Mouse (Mus musculus) urinary bladder, postnatal 25 days (tissue): ENCODE measurements around the gene Olfr1151.

Source experiments
- DNase-seq: peaks from one replicate; pipeline ENCODE4 v3.0.0; 2022; ENCODE audit warnings: low spot score

The Olfr1151 gene

DNA sequence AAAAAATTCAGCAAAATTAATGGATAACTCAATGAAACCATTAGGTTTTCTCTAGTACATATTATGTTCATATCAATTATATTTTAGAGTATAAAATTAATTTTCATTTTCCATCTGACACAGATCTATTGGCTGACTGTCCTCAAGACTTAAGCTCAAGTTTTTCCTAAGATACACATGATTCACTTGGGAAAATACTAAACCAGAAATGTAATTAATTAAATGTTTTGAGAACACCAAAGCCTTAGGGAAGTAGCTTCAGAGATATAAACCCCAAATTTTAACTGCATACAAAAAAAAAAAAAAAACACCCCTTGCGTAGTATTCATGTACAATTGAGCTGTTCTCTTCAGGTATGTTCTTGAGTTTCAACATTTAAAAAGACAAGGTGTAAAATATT lies at the start of gene Olfr1151:
Gene Olfr1151 (plus strand): TSS at position 301 of the 400 bp plus-strand sequence.
- DNase-seq = no peak

DNA sequence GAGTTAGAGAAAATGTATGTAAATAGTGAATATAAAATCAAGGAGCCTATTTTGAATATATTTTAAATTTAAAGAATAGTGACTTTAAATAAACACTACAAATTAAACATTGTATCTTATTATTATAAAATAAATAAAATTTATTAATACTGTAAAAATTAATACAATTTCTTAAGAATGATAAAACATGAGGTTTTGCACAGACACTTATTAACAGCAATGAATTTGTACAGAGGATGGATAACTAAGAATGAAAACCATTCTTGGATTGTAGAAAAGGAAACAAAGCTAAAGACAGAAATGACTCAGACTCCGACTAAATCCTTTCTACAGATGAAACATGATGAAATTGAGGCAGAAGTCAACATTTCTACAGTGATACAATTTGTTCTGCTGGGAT lies 46.1 kb upstream of the Olfr1151 start, which contains the start of gene Olfr1145:
Gene Olfr1145 (plus strand): TSS at position 301 of the 400 bp plus-strand sequence.
- DNase-seq = no peak

DNA sequence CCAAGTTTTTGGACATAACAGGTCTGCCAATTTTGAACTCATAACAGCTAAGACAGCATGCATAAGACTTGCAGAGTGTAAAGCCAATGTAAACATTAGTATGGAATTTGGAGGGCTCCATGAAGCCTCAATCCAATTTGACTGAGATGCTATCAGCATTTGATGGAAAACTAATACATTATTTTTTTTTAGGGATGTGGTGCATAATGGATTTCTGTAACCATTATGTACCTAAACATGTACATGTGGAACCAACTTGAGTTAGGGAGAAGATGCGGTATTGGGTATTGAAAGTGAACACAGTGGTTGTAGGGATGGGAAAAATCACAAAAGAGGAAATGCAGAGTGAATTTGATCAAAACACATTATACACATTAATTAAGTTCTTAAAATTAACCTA lies 25.4 kb upstream of the Olfr1151 start, which contains the start of gene Olfr1148:
Gene Olfr1148 (plus strand): TSS at position 301 of the 400 bp plus-strand sequence.
- no peak for DNase-seq

DNA sequence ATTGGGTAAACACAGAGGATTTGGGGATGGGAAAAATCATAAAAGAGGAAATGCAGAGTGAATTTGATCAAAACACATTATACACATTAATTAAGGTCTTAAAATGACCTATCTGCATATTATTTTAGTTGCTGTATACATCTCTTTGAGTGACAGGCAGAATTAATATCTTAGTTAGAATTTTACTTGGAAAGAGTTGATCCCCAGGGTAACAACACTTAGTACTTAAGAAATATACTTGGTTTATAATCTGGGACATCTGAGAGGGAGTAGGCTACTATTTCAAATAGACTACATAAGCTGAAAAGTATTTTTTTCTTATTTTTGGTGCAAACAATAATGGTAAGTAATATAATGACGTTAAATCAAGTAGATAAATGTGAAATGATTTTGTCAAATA lies 12.0 kb upstream of the Olfr1151 start, which contains the start of gene Olfr1150-ps1:
Gene Olfr1150-ps1 (plus strand): TSS at position 301 of the 400 bp plus-strand sequence.
- no peak for DNase-seq

DNA sequence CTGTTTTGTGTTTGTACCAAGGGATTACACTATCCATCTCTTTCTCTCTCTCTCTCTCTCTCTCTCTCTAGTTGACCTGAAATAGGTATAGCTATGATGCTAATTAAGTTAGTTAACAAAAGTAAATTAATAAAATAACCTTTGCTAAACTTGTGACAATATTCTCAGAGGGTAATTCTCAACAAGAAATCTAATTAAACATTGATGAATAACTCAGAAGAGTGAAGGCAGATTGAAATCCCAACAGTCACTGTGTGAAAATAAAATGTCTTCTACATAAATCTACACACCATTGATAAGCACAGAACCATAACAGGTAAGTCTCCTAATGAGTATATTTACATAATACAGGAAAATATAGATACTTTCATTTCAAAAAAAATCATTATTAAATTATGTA lies 10.5 kb downstream of the Olfr1151 start, which contains the start of gene Olfr1152:
Gene Olfr1152 (plus strand): TSS at position 301 of the 400 bp plus-strand sequence.
- no peak for DNase-seq

DNA sequence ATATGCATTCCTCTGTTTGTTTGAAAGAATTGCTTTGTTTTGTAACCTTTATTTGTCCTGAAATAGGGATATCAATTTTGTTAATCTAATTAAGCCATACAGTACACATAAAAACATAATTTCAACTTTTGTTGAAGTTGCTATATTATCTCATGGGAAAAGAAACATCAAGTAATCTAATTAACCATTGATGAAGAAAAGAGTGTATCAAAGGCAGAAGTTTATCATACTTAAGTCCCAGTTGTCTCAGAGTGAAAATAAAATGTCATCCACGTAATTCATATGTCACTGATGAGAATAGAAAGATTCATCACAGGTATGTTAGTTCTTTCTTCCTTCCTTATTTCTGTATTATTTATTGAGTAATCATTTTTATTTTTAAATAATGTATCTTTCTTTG lies 39.0 kb downstream of the Olfr1151 start, which contains the start of gene Olfr1153:
Gene Olfr1153 (plus strand): TSS at position 301 of the 400 bp plus-strand sequence.
- DNase-seq = no peak

DNA sequence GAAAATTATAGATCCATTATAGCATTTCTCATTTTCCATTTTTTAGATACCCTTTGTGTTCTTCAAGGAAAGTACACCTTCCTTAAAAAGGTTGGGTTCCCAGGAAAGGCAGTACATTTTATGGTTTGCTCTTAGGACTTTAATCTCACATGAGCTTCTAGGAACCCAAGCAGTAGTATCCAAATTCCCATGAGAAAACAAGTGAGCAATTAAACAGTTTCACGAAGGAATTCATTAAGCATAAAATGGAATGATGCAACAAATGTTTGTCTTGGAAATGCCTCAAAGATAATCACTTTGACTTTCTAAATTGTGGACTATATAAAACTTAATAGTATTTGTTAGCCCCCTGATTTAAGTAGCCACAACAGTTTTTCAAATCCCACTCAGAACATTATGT lies 49.4 kb downstream of the Olfr1151 start, which contains the start of gene Olfr1154:
Gene Olfr1154 (minus strand): TSS at position 101 of the 400 bp plus-strand sequence.
- no peak for DNase-seq
